Mouse (Mus musculus) forebrain, embryonic 16.5 days (tissue): ENCODE results near the gene Ece1. TPM values are rescaled to one million over a fixed set of nuclear protein-coding genes. Genes with fewer than 3 reads are reported as not detected.

Experiments
- ATAC-seq: fragments of 200-750 bp; cut with Nextera tagmentation; 2 replicates; pipeline ENCODE4 v1.8.0; 2017; ENCODE audit warnings: mild to moderate bottlenecking, moderate library complexity
- H3K27ac ChIP-seq: fragments of 300-500 bp; sonication (generic); 2 replicates; pipeline ENCODE4 v1.5.1; 2014; ENCODE audit warnings: low read length, control low read depth
- H3K27me3 ChIP-seq: fragments of 300-500 bp; sonication (generic); replicated peaks from 2 replicates; pipeline ENCODE4 v1.6.1; 2014; ENCODE audit warnings: low read length; ENCODE audit not compliant: control insufficient read depth, insufficient read depth
- H3K36me3 ChIP-seq: fragments of 300-500 bp; sonication (generic); 2 replicates; pipeline ENCODE4 v1.6.1; 2014; ENCODE audit not compliant: control insufficient read depth, insufficient read depth
- H3K4me1 ChIP-seq: fragments of 300-500 bp; sonication (generic); replicated peaks from 2 replicates; pipeline ENCODE4 v1.6.1; 2014; ENCODE audit warnings: low read length; ENCODE audit not compliant: control insufficient read depth, insufficient read depth
- H3K4me2 ChIP-seq: fragments of 300-500 bp; sonication (generic); 2 replicates; pipeline ENCODE4 v1.6.1; 2014; ENCODE audit warnings: mild to moderate bottlenecking, low read length, control low read depth
- H3K4me3 ChIP-seq: fragments of 300-500 bp; sonication (generic); replicated peaks from 2 replicates; pipeline ENCODE4 v1.5.1; 2014; ENCODE audit warnings: mild to moderate bottlenecking, low read length, control low read depth
- H3K9ac ChIP-seq: fragments of 300-500 bp; sonication (generic); replicated peaks from 2 replicates; pipeline ENCODE4 v1.6.1; 2014; ENCODE audit warnings: low read depth, low read length, control low read depth
- H3K9me3 ChIP-seq: fragments of 300-500 bp; sonication (generic); 2 replicates; pipeline ENCODE4 v1.6.1; 2016; ENCODE audit warnings: low read length; ENCODE audit not compliant: control insufficient read depth
- WGBS: fragments of 180-500 bp; shearing (Covaris S2); extraction: QIAGEN DNeasy Blood & Tissue Kit; methylation state at CpG from one replicate; pipeline ENCODE4 v1.1.7; 2014; 5-methylcytosine and 5-hydroxymethylcytosine counted together
- polyA plus RNA-seq: library from polyadenylated mRNA; unstranded; fragments of >200 nt; fragmentation: Nextera tagmentation; extraction: Ambion mirVana; gene quantifications from 2 replicates; pipeline ENCODE4 v1.2.1, GENCODE M21; 2015

Ece1 gene
- polyA plus RNA-seq = 12.4 and 16.3 TPM in 2 replicates

GRCm38 (mm10) chr4:137862019-137862418 is at the start of gene Ece1:
TSS of gene Ece1 (plus strand) at chr4:137862237.
- Histone ChIP-seq H3K4me2 (peak within 1 kb of the TSS; percentile 89), H3K9ac (peak within 1 kb of the TSS; percentile 86), H3K36me3 (no peaks in the 10 kb centered on the region), H3K4me3 (peak within 1 kb of the TSS; percentile 79), H3K9me3 (no peaks in the 10 kb centered on the region), H3K27ac (peak within 1 kb of the TSS; percentile 41; the same call in 1 of the 2 replicates), H3K4me1 (peaks cover 39% of the 10 kb centered on the region), H3K27me3 (no peaks in the 10 kb centered on the region; the same call in 1 of the 2 replicates)
- peak; percentile 95 for ATAC-seq
- 0% methylated on average over 37 of the region's 37 CpGs for WGBS

GRCm38 (mm10) chr4:137812946-137813708 is 48.9 kb upstream of the Ece1 start:
- no peaks in the 10 kb centered on the region for H3K9me3 ChIP-seq
- no peak overlapping the region for H3K4me2 ChIP-seq
- ATAC-seq = no peak
- peaks cover 4% of the 10 kb centered on the region; the same call in 1 of the 2 replicates for H3K4me1 ChIP-seq
- no peaks in the 10 kb centered on the region for H3K36me3 ChIP-seq
- 70% methylated on average over 13 of the region's 13 CpGs for WGBS
- H3K27ac ChIP-seq = no peak overlapping the region
- no peak overlapping the region for H3K9ac ChIP-seq
- no peak overlapping the region for H3K4me3 ChIP-seq
- no peaks in the 10 kb centered on the region for H3K27me3 ChIP-seq

GRCm38 (mm10) chr4:137814140-137814539 is 47.9 kb upstream of the Ece1 start:
- ATAC-seq = no peak
- peaks cover 4% of the 10 kb centered on the region; the same call in 1 of the 2 replicates for H3K4me1 ChIP-seq
- no peak overlapping the region for H3K4me3 ChIP-seq
- 86% methylated on average over 7 of the region's 7 CpGs for WGBS
- H3K9ac ChIP-seq = no peak overlapping the region
- no peak overlapping the region for H3K4me2 ChIP-seq
- no peaks in the 10 kb centered on the region for H3K9me3 ChIP-seq
- no peaks in the 10 kb centered on the region for H3K27me3 ChIP-seq
- no peaks in the 10 kb centered on the region for H3K36me3 ChIP-seq
- H3K27ac ChIP-seq = no peak overlapping the region

DNA sequence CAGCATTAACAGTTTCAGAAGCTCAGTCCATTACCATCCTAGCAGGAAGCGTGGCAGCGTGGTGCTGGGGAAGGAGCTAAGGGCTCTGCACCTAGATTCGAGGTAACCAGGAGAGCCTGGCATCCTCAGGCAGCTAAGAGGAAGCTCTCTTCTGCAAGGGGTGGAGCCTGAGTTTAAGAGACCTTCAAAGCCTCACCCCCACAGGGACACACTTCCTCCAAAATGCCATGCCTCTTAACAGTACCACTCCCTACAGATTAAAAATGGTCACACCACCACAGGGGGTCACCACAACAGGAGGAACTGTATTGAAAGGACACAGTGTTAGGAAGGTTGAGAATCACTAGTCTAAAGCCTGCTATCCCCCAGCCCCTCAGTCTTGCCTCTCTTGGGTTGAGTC is 46.6 kb upstream of the Ece1 start:
- Histone ChIP-seq H3K9me3 (no peaks in the 10 kb centered on the region), H3K4me3 (no peak overlapping the region), H3K9ac (no peak overlapping the region), H3K27ac (no peak overlapping the region), H3K36me3 (no peaks in the 10 kb centered on the region), H3K4me2 (no peak overlapping the region), H3K4me1 (peaks cover 4% of the 10 kb centered on the region; the same call in 1 of the 2 replicates), H3K27me3 (no peaks in the 10 kb centered on the region)
- no peak for ATAC-seq
- WGBS = 88% methylated on average over 3 of the region's 3 CpGs

GRCm38 (mm10) chr4:137816216-137816615 is 45.8 kb upstream of the Ece1 start:
- Histone ChIP-seq H3K4me2 (no peak overlapping the region), H3K4me1 (peaks cover 4% of the 10 kb centered on the region; the same call in 1 of the 2 replicates), H3K27ac (no peak overlapping the region), H3K36me3 (no peaks in the 10 kb centered on the region), H3K9me3 (no peaks in the 10 kb centered on the region), H3K9ac (no peak overlapping the region), H3K27me3 (no peaks in the 10 kb centered on the region), H3K4me3 (no peak overlapping the region)
- no peak for ATAC-seq
- 80% methylated on average over 7 of the region's 7 CpGs for WGBS

DNA sequence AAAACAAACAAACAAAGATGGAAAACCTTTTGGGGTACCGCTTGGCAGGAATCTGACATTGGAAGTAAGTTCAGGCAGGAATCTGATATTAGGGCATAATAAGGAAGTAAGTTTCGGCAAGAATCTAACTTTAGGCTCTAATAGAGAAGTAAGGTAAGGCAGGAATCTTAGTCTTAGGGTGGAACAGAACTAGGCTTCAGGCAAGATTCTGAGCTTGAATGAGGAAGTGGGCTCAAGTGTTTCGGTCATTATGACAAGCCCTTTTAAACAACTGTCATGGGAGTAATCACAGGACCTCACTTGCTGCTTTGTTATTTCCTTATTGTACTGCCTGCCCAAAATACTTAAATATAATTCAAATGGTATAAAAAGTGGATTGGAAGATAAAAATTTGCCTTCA is 43.7 kb upstream of the Ece1 start:
- ATAC-seq = no peak
- Histone ChIP-seq H3K36me3 (no peaks in the 10 kb centered on the region), H3K27ac (no peak overlapping the region), H3K27me3 (no peaks in the 10 kb centered on the region), H3K9me3 (no peaks in the 10 kb centered on the region), H3K4me1 (no peaks in the 10 kb centered on the region; the same call in 1 of the 2 replicates), H3K4me2 (no peak overlapping the region), H3K4me3 (no peak overlapping the region), H3K9ac (no peak overlapping the region)
- WGBS = 94% methylated on average over 3 of the region's 3 CpGs

DNA sequence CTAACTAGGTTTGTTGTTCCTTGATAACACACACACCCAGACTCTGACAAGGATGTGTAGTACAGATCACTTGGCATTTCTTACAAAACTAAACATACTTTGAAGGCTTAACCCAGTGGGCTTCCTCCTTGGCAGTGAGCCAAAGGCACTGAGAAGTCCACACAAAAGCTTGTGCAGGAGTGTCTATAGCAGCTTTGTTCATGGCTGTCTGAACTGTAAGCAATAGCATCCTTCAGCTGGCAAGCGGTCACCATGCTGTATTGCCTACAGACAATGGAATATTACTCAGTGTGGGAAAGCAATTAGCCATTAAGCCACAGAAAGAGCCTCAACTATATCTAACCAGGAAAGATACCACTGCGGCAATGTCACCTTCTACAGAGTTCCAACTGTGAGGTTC is 42.5 kb upstream of the Ece1 start:
- Histone ChIP-seq H3K4me3 (no peak overlapping the region), H3K9ac (no peak overlapping the region), H3K4me1 (no peaks in the 10 kb centered on the region), H3K36me3 (no peaks in the 10 kb centered on the region), H3K27ac (no peak overlapping the region), H3K4me2 (no peak overlapping the region), H3K27me3 (no peaks in the 10 kb centered on the region), H3K9me3 (no peaks in the 10 kb centered on the region)
- WGBS = 26% methylated on average over 2 of the region's 2 CpGs
- no peak for ATAC-seq

- Histone ChIP-seq H3K27me3 (no peaks in the 10 kb centered on the region), H3K9me3 (no peaks in the 10 kb centered on the region), H3K9ac (no peak overlapping the region), H3K4me2 (no peak overlapping the region), H3K36me3 (no peaks in the 10 kb centered on the region), H3K4me3 (no peak overlapping the region), H3K27ac (no peak overlapping the region), H3K4me1 (no peaks in the 10 kb centered on the region)
- ATAC-seq = no peak
- 55% methylated on average over 3 of the region's 3 CpGs for WGBS
These were observed 41.3 kb upstream of the Ece1 start for GRCm38 (mm10) chr4:137820721-137821120.

GRCm38 (mm10) chr4:137822537-137822936 is 39.5 kb upstream of the Ece1 start:
- Histone ChIP-seq H3K4me1 (no peaks in the 10 kb centered on the region), H3K9ac (no peak overlapping the region), H3K4me3 (no peak overlapping the region), H3K27me3 (no peaks in the 10 kb centered on the region), H3K27ac (no peak overlapping the region), H3K4me2 (no peak overlapping the region), H3K36me3 (no peaks in the 10 kb centered on the region), H3K9me3 (no peaks in the 10 kb centered on the region)
- no peak for ATAC-seq
- 94% methylated on average over 5 of the region's 5 CpGs for WGBS
